Mouse (Mus musculus) kidney, embryonic 15.5 days (tissue): ENCODE data around the gene Hsp90ab1. TPM values are rescaled to one million over a fixed set of nuclear protein-coding genes. Genes with fewer than 3 reads are reported as not detected.
A peak's percentile ranks its signal among the peaks of the same experiment; 100 is the strongest.

Source experiments
- ATAC-seq: fragments of 200-750 bp; cut with Nextera tagmentation; replicated peaks from 2 replicates; pipeline ENCODE4 v1.8.0; 2017; ENCODE audit warnings: moderate TSS enrichment; ENCODE audit not compliant: low FRiP score
- H3K27ac ChIP-seq: fragments of 300-500 bp; sonication (generic); 2 replicates; pipeline ENCODE4 v1.5.1; 2015; ENCODE audit warnings: mild to moderate bottlenecking, inconsistent platforms
- H3K27me3 ChIP-seq: fragments of 300-500 bp; sonication (generic); 2 replicates; pipeline ENCODE4 v1.6.1; 2015; ENCODE audit warnings: inconsistent platforms
- H3K36me3 ChIP-seq: fragments of 300-500 bp; sonication (generic); 2 replicates; pipeline ENCODE4 v1.6.1; 2015; ENCODE audit warnings: inconsistent platforms
- H3K4me1 ChIP-seq: fragments of 300-500 bp; sonication (generic); 2 replicates; pipeline ENCODE4 v1.6.1; 2015; ENCODE audit warnings: inconsistent platforms
- H3K4me2 ChIP-seq: fragments of 300-500 bp; sonication (generic); 2 replicates; pipeline ENCODE4 v1.6.1; 2015; ENCODE audit warnings: moderate library complexity, mild to moderate bottlenecking, inconsistent platforms
- H3K4me3 ChIP-seq: fragments of 300-500 bp; sonication (generic); replicated peaks from 2 replicates; pipeline ENCODE4 v1.5.1; 2015; ENCODE audit warnings: mild to moderate bottlenecking, inconsistent platforms
- H3K9ac ChIP-seq: fragments of 300-500 bp; sonication (generic); 2 replicates; pipeline ENCODE4 v1.6.1; 2015; ENCODE audit warnings: mild to moderate bottlenecking, inconsistent platforms
- H3K9me3 ChIP-seq: fragments of 300-500 bp; sonication (generic); replicated peaks from 2 replicates; pipeline ENCODE4 v1.6.1; 2016; ENCODE audit warnings: inconsistent platforms
- WGBS: fragments of 180-500 bp; shearing (Covaris S2); methylation state at CpG from one replicate; pipeline ENCODE4 v1.1.7; 2015; ENCODE audit warnings: mixed read lengths; 5-methylcytosine and 5-hydroxymethylcytosine counted together
- polyA plus RNA-seq: library from polyadenylated mRNA; unstranded; fragments of >200 nt; fragmentation: Nextera tagmentation; extraction: Ambion mirVana; gene quantifications from 2 replicates; pipeline ENCODE4 v1.2.1, GENCODE M21; 2015

Hsp90ab1 gene
- polyA plus RNA-seq, 1 experiment from 2014 or later: 1,940 TPM

DNA sequence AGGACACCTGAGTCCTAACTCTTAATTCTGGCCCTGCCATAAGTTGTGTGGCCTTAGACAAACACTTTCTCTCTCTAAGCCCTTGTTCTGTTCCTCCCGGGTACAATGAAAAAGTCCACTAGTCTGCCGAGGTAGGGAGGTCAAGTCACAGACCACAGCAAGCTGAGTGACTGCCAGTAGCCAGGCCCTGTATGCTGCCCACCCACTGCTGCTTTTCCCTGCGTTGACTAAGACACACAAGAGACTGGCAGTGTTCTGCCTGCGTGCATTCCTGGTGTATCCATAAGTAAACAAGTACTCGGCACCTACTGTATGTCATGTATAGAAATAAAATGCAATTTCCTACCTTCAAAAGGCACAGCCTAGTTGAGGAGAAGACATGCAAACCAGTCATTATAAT is 22.8 kb downstream of the Hsp90ab1 start:
- Histone ChIP-seq H3K9ac (no peak overlapping the region), H3K4me3 (peak overlapping the region; percentile 57), H3K27me3 (peaks cover 68% of the 10 kb centered on the region), H3K27ac (no peak overlapping the region), H3K4me1 (peaks cover 25% of the 10 kb centered on the region), H3K36me3 (no peaks in the 10 kb centered on the region), H3K4me2 (peak overlapping the region; percentile 83), H3K9me3 (no peaks in the 10 kb centered on the region)
- ATAC-seq: no peak
- 24% methylated on average over 5 of the region's 5 CpGs for WGBS

DNA sequence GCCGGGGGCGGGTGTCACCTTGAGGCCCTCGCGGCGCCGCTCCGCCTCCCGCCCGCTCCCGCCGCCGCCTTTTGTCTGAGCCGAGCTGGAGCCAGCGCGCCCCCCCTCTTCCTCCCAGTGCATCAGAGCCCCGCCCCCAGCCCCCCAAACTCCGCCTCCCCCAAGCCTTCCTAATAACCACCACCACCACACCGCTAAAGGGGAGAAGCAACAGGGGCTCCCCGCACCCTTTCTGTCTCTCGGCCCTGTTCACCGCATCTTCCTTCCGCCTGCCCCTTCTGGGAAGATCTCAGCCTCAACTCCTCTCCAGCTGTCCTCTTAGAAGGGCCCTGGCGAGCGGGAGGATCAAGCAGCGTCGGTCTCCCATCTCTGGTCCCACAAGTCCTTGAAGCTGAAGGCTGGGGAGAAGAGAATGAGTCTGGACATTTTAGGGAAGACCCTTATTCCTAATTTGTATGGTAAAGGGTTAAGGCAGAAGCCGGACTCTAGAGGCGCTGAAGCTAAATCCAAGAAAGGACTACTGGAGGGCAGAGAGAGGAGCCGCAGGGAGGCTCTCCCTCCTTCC is 23.4 kb downstream of the Hsp90ab1 start, which contains the start of gene Tmem151b:
Gene Tmem151b (minus strand): TSS at position 61 of the 565 bp plus-strand sequence.
- Histone ChIP-seq H3K4me1 (peaks cover 28% of the 10 kb centered on the region), H3K27ac (no peak within 1 kb of the TSS; the same call in 1 of the 2 replicates), H3K9me3 (no peaks in the 10 kb centered on the region), H3K27me3 (peaks cover 70% of the 10 kb centered on the region), H3K36me3 (no peaks in the 10 kb centered on the region), H3K4me3 (peak within 1 kb of the TSS; percentile 57), H3K9ac (peak within 1 kb of the TSS; percentile 61), H3K4me2 (peak within 1 kb of the TSS; percentile 83)
- WGBS: 2% methylated on average over 19 of the region's 29 CpGs
- ATAC-seq: peak; percentile 27; the same call in 1 of the 2 replicates

DNA sequence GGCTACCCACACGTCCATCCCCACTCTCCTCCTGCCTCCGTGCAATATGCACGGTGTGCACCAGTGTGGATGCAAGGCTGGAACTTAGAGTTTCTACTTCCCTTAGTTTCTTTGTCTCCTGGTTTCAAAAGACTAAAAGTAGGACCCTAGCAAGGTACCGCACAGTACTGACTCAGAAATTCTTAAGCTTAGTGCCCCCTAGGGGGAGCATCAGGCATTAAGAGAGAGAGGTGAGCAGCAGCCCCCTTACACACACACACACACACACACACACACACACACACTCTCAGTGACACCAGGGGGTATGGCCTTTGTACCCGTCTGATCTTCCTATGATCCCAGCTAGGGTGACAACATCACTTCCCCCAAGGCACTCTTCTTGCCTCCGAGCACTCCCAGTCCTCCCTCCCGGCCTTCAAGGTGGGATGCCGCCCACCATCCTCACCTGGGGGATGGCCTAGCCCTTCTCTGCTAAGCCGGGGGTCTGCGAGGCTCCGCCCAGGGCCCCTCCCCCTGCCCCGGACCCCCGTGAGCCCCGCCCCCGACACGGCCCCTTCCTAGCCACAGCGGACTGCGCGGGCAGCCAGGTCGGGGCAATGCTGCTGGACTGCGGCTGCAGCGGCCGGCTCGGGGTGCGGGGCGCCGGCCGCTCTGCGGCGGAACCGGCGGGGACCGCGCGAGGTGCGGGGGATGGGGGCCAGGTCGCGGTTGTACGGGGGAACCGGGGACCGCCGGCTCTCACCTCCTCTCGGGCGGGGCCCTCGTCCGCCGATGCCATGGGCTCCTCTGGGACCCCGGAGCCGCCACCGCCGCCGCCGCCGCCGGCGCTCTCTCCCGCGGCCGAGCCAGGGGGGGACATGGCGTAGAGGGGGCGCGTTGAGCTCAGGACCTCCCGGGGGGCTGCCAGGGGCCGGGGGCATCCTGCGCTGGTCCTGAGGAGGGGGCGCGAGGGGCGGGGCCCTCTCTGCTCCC is 24.2 kb downstream of the Hsp90ab1 start:
- Histone ChIP-seq H3K4me2 (peak overlapping the region; percentile 83), H3K4me1 (peaks cover 36% of the 10 kb centered on the region), H3K36me3 (no peaks in the 10 kb centered on the region), H3K4me3 (peak overlapping the region; percentile 57), H3K27ac (no peak overlapping the region; the same call in 1 of the 2 replicates), H3K27me3 (peaks cover 71% of the 10 kb centered on the region), H3K9me3 (no peaks in the 10 kb centered on the region), H3K9ac (peak overlapping the region; percentile 61)
- 4% methylated on average over 45 of the region's 68 CpGs for WGBS
- ATAC-seq: peak; percentile 34

DNA sequence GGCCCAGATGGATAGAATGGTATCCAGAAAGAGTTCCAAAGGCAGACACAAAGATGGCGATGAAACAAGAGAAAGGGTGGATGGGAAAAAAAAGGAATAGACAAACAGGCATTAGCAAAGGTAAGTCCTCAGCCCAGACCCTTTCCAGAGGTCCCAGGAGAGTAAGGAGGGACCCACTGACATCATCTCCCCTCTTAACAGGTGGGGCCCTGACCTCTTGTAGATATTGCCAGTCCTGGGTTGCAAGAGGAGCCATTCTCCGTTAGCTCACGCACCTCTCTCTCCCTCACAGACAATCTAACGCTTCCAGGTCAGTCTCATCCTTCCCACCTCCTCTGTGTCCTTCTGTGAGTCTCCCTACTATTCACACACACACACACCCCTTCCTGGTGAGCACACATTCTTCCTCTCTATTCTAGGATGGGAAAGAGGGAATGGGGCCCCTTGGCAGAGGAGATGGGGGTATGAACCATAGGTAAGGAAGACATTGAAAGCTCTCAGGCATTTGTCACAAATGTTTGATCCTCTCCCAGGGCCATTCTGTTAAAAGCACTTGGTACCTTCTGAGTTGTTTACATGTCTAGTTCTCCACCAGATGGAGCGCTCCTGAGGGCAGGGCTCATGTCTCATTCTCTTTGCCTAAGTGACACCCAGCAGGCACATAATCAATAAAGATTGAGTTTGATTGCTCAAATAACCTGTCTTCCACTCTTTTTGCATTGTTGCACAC is 25.4 kb downstream of the Hsp90ab1 start:
- peaks cover 79% of the 10 kb centered on the region for H3K27me3 ChIP-seq
- WGBS: 87% methylated on average over 5 of the region's 5 CpGs
- H3K4me3 ChIP-seq: no peak overlapping the region

DNA sequence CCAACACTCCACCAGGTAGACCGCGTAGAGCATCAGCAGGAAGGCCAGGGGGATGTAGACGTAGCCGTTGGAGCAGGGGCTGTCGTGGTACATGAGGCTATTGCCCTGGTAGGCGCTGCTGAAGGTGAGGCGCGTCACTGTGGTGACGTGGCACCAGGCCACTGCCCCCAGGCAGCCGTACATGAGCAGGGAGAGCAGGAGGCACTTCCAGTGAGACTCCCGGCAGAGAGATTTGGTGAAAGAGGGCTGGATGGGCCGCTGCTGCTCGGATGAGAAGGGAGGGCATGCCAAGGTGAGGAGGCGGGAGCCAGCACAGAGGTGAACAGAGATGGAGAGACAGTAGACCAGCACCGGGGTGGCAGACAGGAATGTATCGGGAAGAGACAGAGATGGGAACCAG is 26.1 kb downstream of the Hsp90ab1 start:
- no peaks in the 10 kb centered on the region for H3K36me3 ChIP-seq
- no peak for ATAC-seq
- no peak overlapping the region for H3K4me3 ChIP-seq
- H3K9ac ChIP-seq: no peak overlapping the region
- H3K4me1 ChIP-seq: peaks cover 37% of the 10 kb centered on the region
- no peak overlapping the region for H3K4me2 ChIP-seq
- H3K27me3 ChIP-seq: peaks cover 85% of the 10 kb centered on the region
- H3K9me3 ChIP-seq: no peaks in the 10 kb centered on the region
- 81% methylated on average over 16 of the region's 16 CpGs for WGBS
- H3K27ac ChIP-seq: no peak overlapping the region

More for the DNA sequence above, 25.4 kb downstream of the Hsp90ab1 start:
- H3K9me3 ChIP-seq: no peaks in the 10 kb centered on the region
- peaks cover 38% of the 10 kb centered on the region for H3K4me1 ChIP-seq
- ATAC-seq: no peak
- H3K4me2 ChIP-seq: no peak overlapping the region
- H3K36me3 ChIP-seq: no peaks in the 10 kb centered on the region
- no peak overlapping the region for H3K9ac ChIP-seq
- H3K27ac ChIP-seq: no peak overlapping the region

DNA sequence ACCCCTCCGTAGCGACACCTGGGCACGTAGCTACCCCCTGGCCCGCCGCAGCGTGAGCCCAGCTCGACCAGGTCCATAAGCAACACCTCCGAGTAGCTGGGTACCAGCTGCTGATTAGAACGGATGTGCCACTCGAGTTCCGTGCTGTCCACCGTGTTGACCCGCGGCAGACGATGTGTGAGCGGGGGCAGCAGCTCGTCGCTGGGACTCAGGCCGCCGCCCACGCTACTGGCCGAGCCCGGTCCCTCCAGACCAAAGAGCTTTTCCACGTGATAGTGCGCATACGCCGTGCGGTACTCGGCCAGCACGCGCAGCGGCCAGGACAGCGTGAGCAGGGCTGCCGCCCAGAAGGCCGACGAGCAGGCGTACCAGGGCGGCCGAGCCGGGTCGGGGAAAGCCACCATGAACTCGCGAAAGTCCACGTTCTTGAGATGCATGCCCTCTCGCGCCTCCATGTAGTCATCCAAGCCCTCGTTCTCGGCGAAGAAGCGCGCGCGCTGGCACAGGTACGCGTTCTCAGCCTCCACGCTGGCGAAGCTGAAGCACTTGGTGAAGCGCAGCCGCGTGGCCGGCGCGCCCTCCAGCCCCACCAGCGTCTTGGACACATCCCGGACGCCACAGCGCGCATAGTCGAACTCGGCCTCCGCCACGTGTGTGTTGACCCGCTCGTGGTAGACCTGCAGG is 27.7 kb downstream of the Hsp90ab1 start:
- H3K9me3 ChIP-seq: no peaks in the 10 kb centered on the region
- ATAC-seq: no peak
- H3K27me3 ChIP-seq: peaks cover 89% of the 10 kb centered on the region
- H3K36me3 ChIP-seq: no peaks in the 10 kb centered on the region
- no peak overlapping the region for H3K27ac ChIP-seq
- WGBS: 5% methylated on average over 74 of the region's 74 CpGs
- H3K9ac ChIP-seq: 0 out of 2 replicates have a peak overlapping the region, but pooled peaks have one; percentile 5
- peaks cover 33% of the 10 kb centered on the region for H3K4me1 ChIP-seq
- H3K4me3 ChIP-seq: peak overlapping the region; percentile 37
- H3K4me2 ChIP-seq: peak overlapping the region; percentile 64

DNA sequence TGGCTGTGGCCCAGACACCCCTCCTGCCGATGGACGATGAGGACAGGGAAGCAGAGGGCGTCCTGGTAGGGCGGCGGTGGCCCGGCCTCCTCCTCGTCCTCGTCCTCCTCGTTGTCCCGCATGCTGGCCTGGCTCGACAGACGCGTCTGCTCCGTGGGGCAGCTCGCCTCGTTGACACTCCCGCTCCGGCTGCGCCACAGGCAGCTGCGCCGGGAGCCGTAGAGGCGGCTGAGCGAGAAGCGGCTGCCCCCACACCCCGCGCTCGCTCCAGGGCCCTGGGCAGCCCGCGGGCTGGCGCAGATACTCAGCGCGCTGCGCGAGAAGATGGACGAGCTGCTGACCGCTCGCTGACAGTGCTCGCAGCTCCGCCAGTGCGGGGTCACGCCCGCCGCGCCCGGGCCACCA is 28.2 kb downstream of the Hsp90ab1 start:
- H3K36me3 ChIP-seq: no peaks in the 10 kb centered on the region
- 3% methylated on average over 46 of the region's 46 CpGs for WGBS
- peak overlapping the region; percentile 64 for H3K4me2 ChIP-seq
- H3K4me3 ChIP-seq: peak overlapping the region; percentile 37
- H3K9me3 ChIP-seq: no peaks in the 10 kb centered on the region
- no peak for ATAC-seq
- H3K27me3 ChIP-seq: peaks cover 92% of the 10 kb centered on the region
- no peak overlapping the region for H3K27ac ChIP-seq
- peaks cover 28% of the 10 kb centered on the region for H3K4me1 ChIP-seq
- 0 out of 2 replicates have a peak overlapping the region, but pooled peaks have one; percentile 5 for H3K9ac ChIP-seq

DNA sequence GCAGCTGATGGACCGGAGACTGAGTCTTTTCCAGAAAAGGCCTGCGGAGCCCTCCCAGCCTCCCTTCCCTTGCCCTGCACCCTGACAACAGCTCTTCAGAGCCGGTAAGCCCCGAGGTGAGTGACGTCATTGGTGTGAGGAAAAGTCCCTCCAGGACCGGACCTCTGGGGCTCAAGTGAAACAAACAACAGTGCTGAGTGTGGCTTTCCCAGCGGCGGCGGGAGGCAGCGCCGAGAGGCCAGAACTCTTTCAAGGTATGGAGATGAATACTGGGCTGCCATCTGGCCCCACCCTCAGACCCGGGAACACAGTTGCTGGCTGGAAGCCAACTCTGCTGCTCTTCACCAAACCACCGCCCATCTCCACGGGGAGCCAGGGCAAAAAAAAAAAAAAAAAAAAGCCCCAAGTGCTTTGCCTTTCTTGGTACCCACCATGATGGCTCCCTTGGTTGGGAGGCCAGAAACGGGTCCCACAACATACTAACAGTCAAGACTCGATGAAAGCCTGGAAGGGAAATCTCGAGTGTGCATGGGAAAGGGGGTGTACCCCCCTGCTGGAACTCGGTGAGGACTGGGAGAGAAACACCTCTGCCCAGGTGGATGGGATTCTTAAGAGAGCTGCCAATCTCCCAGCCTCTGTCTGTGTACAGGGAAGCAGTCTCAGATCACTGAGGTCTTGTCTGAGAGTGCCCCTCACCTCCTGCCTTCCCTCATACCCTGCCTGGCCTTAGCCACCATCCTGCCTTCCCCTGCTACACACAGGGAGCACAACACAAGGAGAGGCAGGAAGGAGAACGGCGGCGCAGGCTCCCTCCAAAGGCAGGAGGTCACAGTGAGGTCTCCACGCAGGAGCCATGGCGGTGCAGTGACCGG is 28.8 kb downstream of the Hsp90ab1 start:
- H3K4me3 ChIP-seq: peak overlapping the region; percentile 37
- no peak overlapping the region for H3K9ac ChIP-seq
- no peaks in the 10 kb centered on the region for H3K36me3 ChIP-seq
- H3K4me1 ChIP-seq: peaks cover 25% of the 10 kb centered on the region
- WGBS: 10% methylated on average over 24 of the region's 24 CpGs
- H3K4me2 ChIP-seq: peak overlapping the region; percentile 64
- H3K27ac ChIP-seq: no peak overlapping the region
- H3K9me3 ChIP-seq: no peaks in the 10 kb centered on the region
- ATAC-seq: no peak
- peaks cover 98% of the 10 kb centered on the region for H3K27me3 ChIP-seq

DNA sequence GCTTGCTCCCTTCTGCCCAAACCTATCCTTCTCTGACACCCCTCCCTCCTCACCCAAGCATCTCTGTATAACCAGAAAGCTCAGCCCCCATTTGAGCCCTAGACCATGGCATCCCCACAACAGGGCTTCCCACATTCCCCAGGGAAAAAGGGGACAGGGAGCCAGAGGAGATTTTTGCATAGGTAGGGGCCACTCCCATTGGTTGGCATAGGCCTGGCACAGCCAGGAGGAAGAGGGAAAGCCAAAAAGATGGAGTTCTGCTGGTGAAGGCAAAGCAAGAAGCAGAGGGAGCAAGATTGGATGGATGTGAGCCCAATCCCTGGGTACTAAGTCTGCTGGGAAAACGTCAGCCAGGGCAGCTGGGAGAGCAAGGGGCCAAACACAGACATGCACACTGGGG is 30.0 kb downstream of the Hsp90ab1 start:
- Histone ChIP-seq H3K27me3 (peaks cover 99% of the 10 kb centered on the region), H3K9me3 (no peaks in the 10 kb centered on the region), H3K4me2 (no peak overlapping the region), H3K9ac (no peak overlapping the region), H3K4me1 (peaks cover 21% of the 10 kb centered on the region), H3K36me3 (no peaks in the 10 kb centered on the region), H3K4me3 (no peak overlapping the region), H3K27ac (no peak overlapping the region)
- ATAC-seq: no peak
- WGBS: 50% methylated on average over 1 of the region's 1 CpGs

DNA sequence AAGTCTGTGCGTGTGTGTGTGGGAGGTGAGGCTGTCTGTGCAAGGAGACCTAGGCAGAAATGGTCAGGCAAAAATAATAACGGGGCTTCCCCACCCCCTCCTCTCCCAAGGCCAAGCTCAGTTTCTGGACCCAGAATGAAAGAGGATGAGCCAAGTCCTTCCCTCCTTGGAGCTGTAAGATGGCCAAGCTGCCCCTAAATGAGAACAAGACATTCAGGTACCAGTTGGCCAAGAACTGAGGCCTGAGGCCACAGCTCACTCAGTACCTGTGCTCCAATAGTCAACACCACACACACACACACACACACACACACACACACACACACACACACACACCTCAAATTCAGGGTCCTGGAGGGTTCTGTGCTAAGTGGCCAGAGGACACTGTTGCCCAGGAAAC is 30.4 kb downstream of the Hsp90ab1 start:
- H3K9me3 ChIP-seq: no peaks in the 10 kb centered on the region
- H3K4me1 ChIP-seq: peaks cover 21% of the 10 kb centered on the region
- no peak overlapping the region for H3K27ac ChIP-seq
- H3K4me2 ChIP-seq: no peak overlapping the region
- peaks cover 99% of the 10 kb centered on the region for H3K27me3 ChIP-seq
- no peak for ATAC-seq
- 53% methylated on average over 2 of the region's 2 CpGs for WGBS
- no peak overlapping the region for H3K4me3 ChIP-seq
- no peak overlapping the region for H3K9ac ChIP-seq
- no peaks in the 10 kb centered on the region for H3K36me3 ChIP-seq
